Mouse (Mus musculus) midbrain, embryonic 13.5 days (tissue): ENCODE results near the gene Tmem179b. TPM values are rescaled to one million over a fixed set of nuclear protein-coding genes. Genes with fewer than 3 reads are reported as not detected.

Source experiments
- ATAC-seq: fragments of 200-750 bp; cut with Nextera tagmentation; 2 replicates; pipeline ENCODE4 v1.8.0; 2017; ENCODE audit warnings: mild to moderate bottlenecking, moderate TSS enrichment, moderate library complexity
- H3K27ac ChIP-seq: fragments of 300-500 bp; sonication (generic); 2 replicates; pipeline ENCODE4 v1.5.1; 2015; ENCODE audit warnings: inconsistent platforms, mild to moderate bottlenecking, moderate library complexity
- H3K27me3 ChIP-seq: fragments of 300-500 bp; sonication (generic); 2 replicates; pipeline ENCODE4 v1.6.1; 2015; ENCODE audit warnings: mild to moderate bottlenecking, inconsistent platforms
- H3K36me3 ChIP-seq: fragments of 300-500 bp; sonication (generic); 2 replicates; pipeline ENCODE4 v1.6.1; 2015; ENCODE audit warnings: mild to moderate bottlenecking, inconsistent platforms
- H3K4me1 ChIP-seq: fragments of 300-500 bp; sonication (generic); replicated peaks from 2 replicates; pipeline ENCODE4 v1.6.1; 2015; ENCODE audit warnings: inconsistent platforms
- H3K4me2 ChIP-seq: fragments of 300-500 bp; sonication (generic); replicated peaks from 2 replicates; pipeline ENCODE4 v1.6.1; 2015; ENCODE audit warnings: moderate library complexity, mild to moderate bottlenecking, inconsistent platforms
- H3K4me3 ChIP-seq: fragments of 300-500 bp; sonication (generic); replicated peaks from 2 replicates; pipeline ENCODE4 v1.5.1; 2015; ENCODE audit warnings: mild to moderate bottlenecking, inconsistent platforms
- H3K9ac ChIP-seq: fragments of 300-500 bp; sonication (generic); replicated peaks from 2 replicates; pipeline ENCODE4 v1.6.1; 2015; ENCODE audit warnings: mild to moderate bottlenecking, inconsistent platforms
- H3K9me3 ChIP-seq: fragments of 300-500 bp; sonication (generic); 2 replicates; pipeline ENCODE4 v1.6.1; 2016; ENCODE audit warnings: mild to moderate bottlenecking, inconsistent platforms
- WGBS: fragments of 180-500 bp; shearing (Covaris S2); methylation state at CpG from one replicate; pipeline ENCODE4 v1.1.7; 2015; 5-methylcytosine and 5-hydroxymethylcytosine counted together
- polyA plus RNA-seq: library from polyadenylated mRNA; unstranded; fragments of >200 nt; fragmentation: Nextera tagmentation; extraction: Ambion mirVana; gene quantifications from 2 replicates; pipeline ENCODE4 v1.2.1, GENCODE M21; 2015

Gene Tmem179b
- polyA plus RNA-seq, 1 experiment from 2014 or later, result 38.1 TPM

GRCm38 (mm10) chr19:8803879-8804660 lies 29.8 kb upstream of the Tmem179b start:
- Histone ChIP-seq H3K9me3 (no peaks in the 10 kb centered on the region), H3K27me3 (no peaks in the 10 kb centered on the region), H3K4me1 (peaks cover 24% of the 10 kb centered on the region), H3K4me3 (no peak overlapping the region), H3K36me3 (peaks cover 45% of the 10 kb centered on the region), H3K27ac (no peak overlapping the region), H3K9ac (no peak overlapping the region), H3K4me2 (no peak overlapping the region)
- 92% methylated on average over 11 of the region's 11 CpGs for WGBS
- ATAC-seq, result no peak

- Histone ChIP-seq H3K9me3 (no peaks in the 10 kb centered on the region), H3K4me3 (peak overlapping the region; percentile 60), H3K4me1 (peaks cover 28% of the 10 kb centered on the region), H3K27ac (peak overlapping the region; percentile 64; the same call in 1 of the 2 replicates), H3K27me3 (no peaks in the 10 kb centered on the region), H3K9ac (peak overlapping the region; percentile 71; the same call in 1 of the 2 replicates), H3K4me2 (peak overlapping the region; percentile 62), H3K36me3 (peaks cover 39% of the 10 kb centered on the region)
- 89% methylated on average over 9 of the region's 9 CpGs for WGBS
- no peak for ATAC-seq
These were observed 29.0 kb upstream of the Tmem179b start for GRCm38 (mm10) chr19:8803204-8803780.

- under 1% methylated on average over 30 of the region's 30 CpGs for WGBS
- no peaks in the 10 kb centered on the region for H3K9me3 ChIP-seq
- H3K4me3 ChIP-seq, result peak within 1 kb of the TSS; percentile 60
- peaks cover 34% of the 10 kb centered on the region for H3K4me1 ChIP-seq
- peak; percentile 98 for ATAC-seq
- peak within 1 kb of the TSS; percentile 71 for H3K9ac ChIP-seq
- no peaks in the 10 kb centered on the region for H3K27me3 ChIP-seq
- peak within 1 kb of the TSS; percentile 62 for H3K4me2 ChIP-seq
- H3K27ac ChIP-seq, result peak within 1 kb of the TSS; percentile 90
- peaks cover 30% of the 10 kb centered on the region for H3K36me3 ChIP-seq
These were observed 28.0 kb upstream of the Tmem179b start, which contains the start of gene Zbtb3 for GRCm38 (mm10) chr19:8802130-8802821. TSS of gene Zbtb3 (plus strand) at chr19:8802555.

GRCm38 (mm10) chr19:8798947-8799315 lies 24.7 kb upstream of the Tmem179b start:
- H3K36me3 ChIP-seq, result peaks cover 20% of the 10 kb centered on the region
- H3K4me1 ChIP-seq, result peaks cover 32% of the 10 kb centered on the region
- H3K27ac ChIP-seq, result no peak overlapping the region
- no peaks in the 10 kb centered on the region for H3K27me3 ChIP-seq
- H3K4me2 ChIP-seq, result peak overlapping the region; percentile 75; the same call in 1 of the 2 replicates
- peak overlapping the region; percentile 86 for H3K4me3 ChIP-seq
- no peaks in the 10 kb centered on the region for H3K9me3 ChIP-seq
- no peak for ATAC-seq
- no peak overlapping the region for H3K9ac ChIP-seq

- H3K4me2 ChIP-seq, result peak within 1 kb of the TSS; percentile 75
- peak within 1 kb of the TSS; percentile 86 for H3K4me3 ChIP-seq
- peak within 1 kb of the TSS; percentile 55 for H3K27ac ChIP-seq
- ATAC-seq, result peak; percentile 56
- peaks cover 27% of the 10 kb centered on the region for H3K4me1 ChIP-seq
- 2% methylated on average over 25 of the region's 25 CpGs for WGBS
- no peaks in the 10 kb centered on the region for H3K9me3 ChIP-seq
- H3K27me3 ChIP-seq, result no peaks in the 10 kb centered on the region
- peaks cover 23% of the 10 kb centered on the region for H3K36me3 ChIP-seq
- peak within 1 kb of the TSS; percentile 83 for H3K9ac ChIP-seq
These were observed 24.1 kb upstream of the Tmem179b start, which contains the start of gene Polr2g for GRCm38 (mm10) chr19:8798264-8798946. TSS of gene Polr2g (minus strand) at chr19:8798577.

GRCm38 (mm10) chr19:8790171-8790570 lies 15.9 kb upstream of the Tmem179b start:
- Histone ChIP-seq H3K9me3 (peaks cover 3% of the 10 kb centered on the region; the same call in 1 of the 2 replicates), H3K4me2 (no peak overlapping the region), H3K27me3 (no peaks in the 10 kb centered on the region), H3K27ac (no peak overlapping the region; the same call in 1 of the 2 replicates), H3K4me1 (peaks cover 30% of the 10 kb centered on the region), H3K36me3 (peaks cover 35% of the 10 kb centered on the region), H3K9ac (0 out of 2 replicates have a peak overlapping the region, but pooled peaks have one; percentile 3), H3K4me3 (no peak overlapping the region)
- 84% methylated on average over 7 of the region's 7 CpGs for WGBS
- no peak for ATAC-seq

- no peak overlapping the region; the same call in 1 of the 2 replicates for H3K4me2 ChIP-seq
- WGBS, result 20% methylated on average over 1 of the region's 1 CpGs
- peaks cover 3% of the 10 kb centered on the region; the same call in 1 of the 2 replicates for H3K9me3 ChIP-seq
- peak overlapping the region; percentile 36; the same call in 1 of the 2 replicates for H3K9ac ChIP-seq
- peaks cover 26% of the 10 kb centered on the region for H3K36me3 ChIP-seq
- H3K27ac ChIP-seq, result peak overlapping the region; percentile 78
- ATAC-seq, result no peak
- no peaks in the 10 kb centered on the region for H3K27me3 ChIP-seq
- peaks cover 34% of the 10 kb centered on the region for H3K4me1 ChIP-seq
- H3K4me3 ChIP-seq, result no peak overlapping the region
These were observed 14.9 kb upstream of the Tmem179b start for GRCm38 (mm10) chr19:8789171-8789570.

- Histone ChIP-seq H3K27me3 (no peaks in the 10 kb centered on the region), H3K4me1 (peaks cover 34% of the 10 kb centered on the region), H3K4me2 (no peak overlapping the region), H3K9me3 (peaks cover 3% of the 10 kb centered on the region; the same call in 1 of the 2 replicates), H3K9ac (peak overlapping the region; percentile 36; the same call in 1 of the 2 replicates), H3K27ac (peak overlapping the region; percentile 78), H3K36me3 (peaks cover 24% of the 10 kb centered on the region), H3K4me3 (no peak overlapping the region)
- 19% methylated on average over 3 of the region's 3 CpGs for WGBS
- no peak for ATAC-seq
These were observed 14.3 kb upstream of the Tmem179b start for GRCm38 (mm10) chr19:8788521-8788920.

GRCm38 (mm10) chr19:8786008-8786781 lies 11.9 kb upstream of the Tmem179b start, which contains the start of gene Taf6l:
TSS of gene Taf6l (minus strand) at chr19:8786417.
- WGBS, result 1% methylated on average over 31 of the region's 32 CpGs
- H3K4me1 ChIP-seq, result peaks cover 34% of the 10 kb centered on the region
- no peaks in the 10 kb centered on the region for H3K27me3 ChIP-seq
- ATAC-seq, result peak; percentile 100
- peak within 1 kb of the TSS; percentile 74 for H3K27ac ChIP-seq
- peak within 1 kb of the TSS; percentile 73 for H3K4me3 ChIP-seq
- H3K4me2 ChIP-seq, result peak within 1 kb of the TSS; percentile 59
- peaks cover 34% of the 10 kb centered on the region for H3K36me3 ChIP-seq
- peak within 1 kb of the TSS; percentile 72 for H3K9ac ChIP-seq
- no peaks in the 10 kb centered on the region for H3K9me3 ChIP-seq

- 5% methylated on average over 20 of the region's 20 CpGs for WGBS
- H3K4me3 ChIP-seq, result peak overlapping the region; percentile 70
- ATAC-seq, result no peak
- peaks cover 34% of the 10 kb centered on the region for H3K36me3 ChIP-seq
- H3K27ac ChIP-seq, result peak overlapping the region; percentile 99
- peaks cover 42% of the 10 kb centered on the region for H3K4me1 ChIP-seq
- peak overlapping the region; percentile 95 for H3K9ac ChIP-seq
- H3K27me3 ChIP-seq, result no peaks in the 10 kb centered on the region
- H3K9me3 ChIP-seq, result no peaks in the 10 kb centered on the region
- peak overlapping the region; percentile 100 for H3K4me2 ChIP-seq
These were observed 719 bp upstream of the Tmem179b start for GRCm38 (mm10) chr19:8774951-8775421.
